Mouse (Mus musculus) duodenum, adult 2 months (tissue): ENCODE measurements around the gene Mrpl12. TPM values are rescaled to one million over a fixed set of nuclear protein-coding genes. Genes with fewer than 3 reads are reported as not detected.

Experiments used
- polyA plus RNA-seq: library from polyadenylated mRNA; depleted of rRNA; stranded (reverse); fragments of >200 nt; gene quantifications from 2 replicates; pipeline ENCODE4 v1.2.3, GENCODE M21; 2012; ENCODE audit warnings: low replicate concordance; rRNA removed

The Mrpl12 gene
- 161 and 284 TPM in 2 replicates for polyA plus RNA-seq

DNA sequence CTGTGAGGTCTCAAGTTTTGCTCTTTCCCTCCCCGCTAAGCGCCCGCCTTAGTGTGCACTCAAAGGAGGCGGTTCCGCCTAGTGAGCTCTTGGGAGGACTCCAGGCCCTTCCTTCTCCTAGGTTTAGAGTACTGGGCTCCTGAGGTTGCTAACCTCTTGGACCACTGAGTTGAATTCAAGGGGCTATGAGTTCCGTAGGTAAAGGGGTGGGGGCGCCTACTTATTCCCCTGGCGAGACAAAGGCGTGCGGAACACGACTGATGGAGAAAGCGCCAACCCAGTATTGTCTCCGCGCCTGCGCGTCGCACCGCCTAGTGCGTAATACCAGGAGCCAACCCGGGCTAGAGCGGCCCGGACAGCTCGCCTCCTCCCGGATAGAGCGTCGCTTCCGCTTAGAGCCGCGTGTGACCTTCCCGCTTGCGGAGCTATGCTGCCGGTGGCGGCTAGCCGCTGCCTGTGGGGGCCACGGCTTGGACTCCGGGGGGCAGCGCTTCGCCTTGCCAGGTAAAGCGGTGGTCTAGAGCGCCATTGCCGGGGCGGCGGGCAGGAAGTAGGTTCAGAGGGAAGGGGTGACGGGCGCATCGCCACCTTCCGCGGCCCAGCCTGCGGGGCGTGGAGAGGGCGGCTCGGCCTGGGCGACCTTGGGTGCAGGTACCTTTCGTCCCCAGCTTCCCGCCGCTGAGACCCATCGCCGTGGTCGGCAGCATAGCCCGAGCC lies at the start of gene Mrpl12:
Mrpl12 (plus strand) TSS at position 349 of the 717 bp plus-strand sequence.

DNA sequence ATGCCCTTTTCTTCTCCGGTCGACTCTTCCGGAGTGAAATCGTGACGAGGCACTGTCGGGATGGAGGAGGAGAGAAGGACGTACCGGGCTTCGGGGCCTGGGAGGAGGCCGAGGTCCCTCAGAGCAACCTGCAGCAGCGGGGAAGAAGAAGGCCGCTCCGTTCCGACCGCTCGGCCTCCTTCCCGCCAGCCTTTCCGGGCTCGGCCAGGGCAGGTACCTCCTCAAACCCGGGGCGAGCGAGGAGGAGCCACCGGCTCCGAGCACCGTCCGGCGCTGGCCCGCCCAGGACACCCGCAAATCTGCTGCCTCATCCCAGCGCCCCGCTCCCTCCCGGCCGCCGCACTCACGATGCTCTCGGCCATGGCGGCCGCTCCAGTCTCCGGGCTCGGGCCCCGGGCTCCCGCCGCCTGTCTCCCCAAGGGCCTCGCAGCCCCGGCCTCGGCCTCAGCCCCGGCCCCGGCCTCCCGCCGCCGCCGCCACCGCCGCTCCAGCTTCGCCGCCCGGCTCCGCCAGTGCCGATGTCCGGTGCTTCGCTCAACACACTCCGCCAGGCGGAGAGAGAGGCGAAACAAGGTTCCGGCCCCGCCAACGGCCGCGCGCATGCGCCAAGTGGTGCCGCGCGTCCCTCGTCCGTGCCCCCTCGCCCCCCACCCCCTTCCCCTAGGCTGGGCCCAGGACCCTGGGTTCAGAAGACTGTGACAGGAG lies 47.1 kb upstream of the Mrpl12 start, which contains the start of gene Nploc4:
Nploc4 (minus strand) TSS at position 557 of the 705 bp plus-strand sequence.

DNA sequence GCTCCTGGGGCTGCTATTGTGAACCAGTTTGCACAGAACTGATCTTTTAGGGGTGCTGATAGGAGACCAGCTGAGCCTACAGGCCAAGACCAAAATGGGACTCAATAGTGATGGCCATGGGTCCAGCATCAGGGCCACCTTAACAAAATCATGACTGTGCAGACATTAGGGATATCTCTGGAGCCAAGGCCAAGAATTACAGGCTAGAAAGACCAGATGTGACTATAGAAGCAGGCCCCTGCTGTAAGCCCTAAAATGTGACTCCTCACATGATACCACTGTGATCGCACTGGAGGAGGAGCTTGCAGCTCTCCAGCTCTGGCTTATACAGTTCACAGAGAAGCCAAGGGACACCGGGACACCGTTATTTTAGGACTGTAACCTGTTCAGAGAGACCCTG lies 42.1 kb upstream of the Mrpl12 start, which contains the start of gene Tspan10:
Tspan10 (plus strand) TSS at position 301 of the 400 bp plus-strand sequence.

DNA sequence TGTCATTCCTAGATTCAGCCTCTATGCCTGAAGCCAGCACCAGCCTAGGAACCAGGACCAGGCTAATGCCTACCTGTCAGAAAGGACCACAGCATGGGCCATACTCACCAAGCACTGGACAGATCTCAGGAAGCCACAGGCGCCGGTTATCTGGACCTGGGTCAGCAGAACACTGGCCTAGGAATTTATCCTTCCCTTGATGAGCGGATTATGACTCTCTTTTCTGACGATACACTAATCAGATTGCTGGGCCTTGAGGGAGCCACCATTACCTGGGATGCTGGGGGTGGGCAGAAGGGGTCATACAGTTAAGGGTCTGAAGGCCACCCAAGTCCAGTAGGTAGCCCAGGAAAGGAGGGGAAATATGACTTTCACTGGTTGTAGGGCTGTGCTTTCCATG lies 31.1 kb upstream of the Mrpl12 start, which contains the start of gene Pde6g:
Pde6g (minus strand) TSS at position 195 of the 400 bp plus-strand sequence.

DNA sequence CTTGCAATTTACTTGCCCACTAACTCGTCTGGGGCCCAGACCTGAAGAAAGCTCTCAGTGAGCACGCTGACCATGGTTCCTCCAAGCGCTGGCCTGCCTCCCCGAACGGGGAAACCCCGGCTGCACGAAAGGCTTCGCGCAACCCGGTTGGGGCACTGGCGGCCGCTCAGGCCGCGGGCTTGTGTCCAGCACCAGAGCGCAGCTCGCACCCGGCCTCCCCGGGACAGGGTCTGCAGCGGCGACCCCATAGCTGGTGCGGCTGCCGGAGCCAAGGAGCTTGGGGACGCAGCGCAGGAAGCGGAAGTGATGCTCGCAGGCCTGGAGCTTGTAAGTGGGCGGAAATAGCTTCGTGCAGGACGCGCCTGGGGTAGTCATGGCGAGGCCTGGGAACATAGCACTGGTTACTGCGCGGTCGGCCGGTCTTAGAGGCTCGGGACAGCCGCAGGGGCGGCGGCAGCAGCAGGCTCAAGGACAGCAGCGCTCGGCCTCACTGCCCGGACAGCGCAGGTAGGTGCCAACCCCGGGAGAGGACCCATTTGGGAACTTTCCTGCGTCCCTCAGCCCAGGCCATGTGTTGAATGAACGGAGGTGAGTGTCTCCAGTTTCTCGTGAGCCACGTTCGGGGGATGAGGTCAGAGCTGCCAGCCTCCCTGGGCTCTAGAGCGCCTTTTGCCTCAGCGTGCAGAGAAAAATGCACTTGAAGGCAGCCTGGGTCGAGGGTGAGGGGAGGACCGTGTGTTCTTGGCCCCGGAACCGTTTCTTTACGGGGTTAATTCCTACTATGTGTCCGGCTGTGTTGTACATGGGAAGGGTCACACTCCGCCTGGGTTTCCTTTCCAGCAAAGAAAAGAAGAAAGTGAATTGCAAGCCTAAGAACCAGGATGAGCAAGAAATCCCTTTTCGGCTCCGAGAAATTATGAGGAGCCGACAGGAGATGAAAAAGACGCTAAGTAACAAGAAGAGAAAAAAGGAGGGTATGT lies 26.4 kb upstream of the Mrpl12 start, which contains the start of the genes Oxld1 and Ccdc137:
Oxld1 (minus strand) TSS at position 297 of the 980 bp plus-strand sequence.
Ccdc137 (plus strand) TSS at position 344 of the 980 bp plus-strand sequence.

DNA sequence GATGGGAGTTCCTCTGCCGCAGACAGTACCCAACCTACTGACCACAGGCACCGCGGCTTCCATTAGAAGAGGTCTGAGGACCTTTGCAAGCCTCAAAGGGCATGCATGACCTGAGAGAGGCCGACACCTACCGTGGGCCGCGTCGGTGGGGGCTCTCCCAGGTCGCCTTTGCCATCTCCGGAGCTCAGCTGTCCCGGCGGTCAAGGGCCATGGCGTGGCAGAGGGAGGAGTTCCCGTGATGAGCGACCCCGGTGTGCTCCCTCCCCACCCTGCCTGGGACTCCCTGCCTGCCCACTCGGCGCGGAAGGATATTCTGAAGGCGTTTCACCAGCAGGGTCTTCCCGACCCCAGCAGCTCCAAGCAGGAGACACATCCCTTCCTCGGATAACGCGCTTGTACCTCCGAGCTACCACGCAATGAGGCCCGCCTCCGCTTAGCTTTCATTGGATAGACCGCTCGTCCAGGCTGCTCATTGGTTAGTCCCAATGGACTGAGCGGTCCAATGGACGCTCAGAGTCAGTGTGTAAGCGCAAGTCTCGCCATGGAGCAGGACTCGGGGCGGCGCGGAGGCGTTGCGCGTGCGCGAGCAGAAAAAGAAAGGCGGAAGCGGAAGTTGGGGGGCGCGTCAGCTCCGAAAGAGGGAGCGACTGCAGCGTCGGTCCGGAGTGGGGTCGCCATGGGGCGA lies 17.2 kb upstream of the Mrpl12 start, which contains the start of gene Arl16:
Arl16 (minus strand) TSS at position 557 of the 685 bp plus-strand sequence.

DNA sequence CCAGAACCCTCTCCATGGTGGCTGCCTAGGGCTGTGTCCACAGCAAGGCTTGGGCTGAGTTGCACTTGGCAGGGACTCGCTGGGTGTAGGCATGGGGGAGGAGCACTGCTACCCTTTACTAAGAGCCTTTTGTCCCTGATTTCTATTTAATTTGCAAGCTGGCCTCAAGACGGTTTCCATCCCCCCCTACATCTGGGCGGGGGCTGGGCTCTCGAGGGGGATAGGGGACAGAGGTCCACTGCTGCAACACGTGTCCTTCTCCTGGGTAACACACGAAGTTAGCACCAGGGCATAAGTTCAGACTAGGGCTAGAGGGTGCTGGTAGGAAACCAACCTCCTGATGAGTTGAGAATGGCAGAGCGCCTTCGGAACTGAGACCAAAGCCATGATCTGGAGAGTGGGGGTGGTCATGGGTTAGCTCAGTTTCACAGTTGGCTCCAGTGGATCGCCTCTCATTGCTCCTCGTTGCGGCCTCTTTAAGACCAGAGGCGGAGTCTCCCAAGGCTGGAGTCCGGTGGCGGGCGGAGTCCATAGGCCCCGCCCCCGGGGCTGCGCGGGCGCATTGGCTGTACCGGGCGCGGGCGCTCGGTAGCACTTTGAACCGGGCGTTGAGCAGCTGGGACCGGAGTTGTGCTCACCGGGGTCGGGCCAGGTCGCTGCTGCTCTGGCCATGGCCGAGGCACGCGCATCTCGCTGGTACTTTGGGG lies 7.1 kb downstream of the Mrpl12 start, which contains the start of gene Slc25a10:
Slc25a10 (plus strand) TSS at position 524 of the 707 bp plus-strand sequence.

DNA sequence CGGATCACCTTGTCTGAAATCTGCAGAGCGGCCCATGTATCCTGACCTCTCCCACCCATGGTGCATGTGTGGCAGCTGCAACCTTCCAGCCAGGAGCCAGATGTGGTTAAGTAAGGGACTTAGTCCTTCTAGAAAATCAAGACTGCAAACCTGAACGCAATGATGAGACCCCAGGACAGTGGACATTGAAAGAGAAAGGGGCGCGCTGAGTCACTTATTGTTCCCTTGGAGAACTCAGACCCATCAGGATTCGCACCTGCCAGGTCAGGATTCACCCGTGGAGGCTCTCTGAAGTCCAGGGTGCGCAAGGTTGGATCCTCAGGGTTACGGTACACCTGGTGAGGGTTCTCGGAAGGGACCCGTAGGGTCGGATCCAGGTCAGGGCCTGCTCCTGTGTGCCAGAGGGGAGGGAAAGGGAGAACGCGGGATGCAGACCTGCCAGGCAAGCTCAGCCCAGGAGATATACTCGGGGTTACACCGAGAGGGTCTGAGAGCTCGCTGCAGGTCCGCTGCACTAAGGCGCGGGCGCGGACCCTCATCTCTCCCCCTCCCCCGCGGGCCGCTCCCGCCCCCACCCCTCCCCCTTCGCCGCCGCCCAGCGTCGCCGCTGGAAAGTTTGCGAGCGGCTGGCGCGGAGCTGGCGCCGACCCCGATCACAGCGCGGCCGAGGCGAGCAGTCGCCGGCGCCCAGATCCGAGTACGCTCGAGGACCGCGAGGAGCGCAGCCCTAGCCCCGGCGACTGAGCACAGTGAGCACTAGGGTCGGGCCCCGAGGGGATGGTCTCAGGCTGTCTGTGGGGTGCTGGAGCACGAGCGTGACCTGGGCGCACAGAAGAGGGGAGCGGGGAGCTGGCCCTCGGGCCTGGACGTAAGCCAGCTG lies 45.9 kb downstream of the Mrpl12 start, which contains the start of gene Gcgr:
Gcgr (plus strand) TSS at position 615 of the 880 bp plus-strand sequence.

Other genes starting within 250 kb of the Mrpl12 start
- gene Actg1, start 136.1 kb upstream of the Mrpl12 start, polyA plus RNA-seq = 797 and 1,378 TPM in 2 replicates
- 0.12 TPM in 1 of 2 replicates, not detected in the other for gene Fscn2, start 123.1 kb upstream of the Mrpl12 start, polyA plus RNA-seq
- 49.3 and 67.2 TPM in 2 replicates for gene Faap100, start 105.8 kb upstream of the Mrpl12 start, polyA plus RNA-seq
- gene Nploc4, start 46.9 kb upstream of the Mrpl12 start, polyA plus RNA-seq = 48.8 and 65.0 TPM in 2 replicates
- gene Tspan10, start 42.0 kb upstream of the Mrpl12 start, polyA plus RNA-seq = 0.11 and 0.41 TPM in 2 replicates
- 0.27 and 0.28 TPM in 2 replicates for gene Pde6g, start 31.1 kb upstream of the Mrpl12 start, polyA plus RNA-seq
- gene Oxld1, start 26.5 kb upstream of the Mrpl12 start, polyA plus RNA-seq = 24.0 and 38.7 TPM in 2 replicates
- gene Ccdc137, start 26.5 kb upstream of the Mrpl12 start, polyA plus RNA-seq = 4.9 and 6.0 TPM in 2 replicates
- gene Arl16, start 17.0 kb upstream of the Mrpl12 start, polyA plus RNA-seq = 12.1 and 13.4 TPM in 2 replicates
- gene Slc25a10, start 7.2 kb downstream of the Mrpl12 start, polyA plus RNA-seq = 495 and 586 TPM in 2 replicates
- gene Gcgr, start 46.1 kb downstream of the Mrpl12 start, polyA plus RNA-seq = 1.7 and 2.5 TPM in 2 replicates
- 28.4 and 38.6 TPM in 2 replicates for gene Mcrip1, start 65.1 kb downstream of the Mrpl12 start, polyA plus RNA-seq
- gene Ppp1r27, start 66.5 kb downstream of the Mrpl12 start, polyA plus RNA-seq = not detected in 2 replicates
- gene P4hb, start 88.6 kb downstream of the Mrpl12 start, polyA plus RNA-seq = 428 and 758 TPM in 2 replicates
- 773 and 1,267 TPM in 2 replicates for gene Arhgdia, start 97.0 kb downstream of the Mrpl12 start, polyA plus RNA-seq
- 10.3 and 18.4 TPM in 2 replicates for gene Alyref, start 113.8 kb downstream of the Mrpl12 start, polyA plus RNA-seq
- 97.9 and 105 TPM in 2 replicates for gene Anapc11, start 113.8 kb downstream of the Mrpl12 start, polyA plus RNA-seq
- 2.4 and 8.9 TPM in 2 replicates for gene Npb, start 123.9 kb downstream of the Mrpl12 start, polyA plus RNA-seq
- 661 and 912 TPM in 2 replicates for gene Pcyt2, start 133.3 kb downstream of the Mrpl12 start, polyA plus RNA-seq
- 89.3 and 105 TPM in 2 replicates for gene Sirt7, start 140.6 kb downstream of the Mrpl12 start, polyA plus RNA-seq
- 29.6 and 39.6 TPM in 2 replicates for gene Mafg, start 149.0 kb downstream of the Mrpl12 start, polyA plus RNA-seq
- gene Pycr1, start 159.2 kb downstream of the Mrpl12 start, polyA plus RNA-seq = 7.4 and 36.8 TPM in 2 replicates
- 0.45 and 0.62 TPM in 2 replicates for gene Myadml2, start 163.5 kb downstream of the Mrpl12 start, polyA plus RNA-seq
- 0.69 and 4.7 TPM in 2 replicates for gene Notum, start 176.6 kb downstream of the Mrpl12 start, polyA plus RNA-seq
- 164 and 233 TPM in 2 replicates for gene Aspscr1, start 188.4 kb downstream of the Mrpl12 start, polyA plus RNA-seq
- 68.1 and 86.7 TPM in 2 replicates for gene Cenpx, start 229.1 kb downstream of the Mrpl12 start, polyA plus RNA-seq
- gene Lrrc45, start 229.3 kb downstream of the Mrpl12 start, polyA plus RNA-seq = 19.5 and 23.4 TPM in 2 replicates
- gene Rac3, start 236.9 kb downstream of the Mrpl12 start, polyA plus RNA-seq = 7.2 and 8.1 TPM in 2 replicates
- 116 and 156 TPM in 2 replicates for gene Dcxr, start 242.7 kb downstream of the Mrpl12 start, polyA plus RNA-seq
- gene Cbr2, start 247.5 kb downstream of the Mrpl12 start, polyA plus RNA-seq = 4.2 and 5.5 TPM in 2 replicates